Mouse (Mus musculus) retina, adult 2 months (tissue): ENCODE data around the gene A530032D15Rik.
"Not testable (repeated sequence)": the region's sequence is repeated elsewhere in the genome, so short reads cannot be mapped to it uniquely, and the experiment has no call there.

Source experiments
- DNase-seq: peaks from one replicate; pipeline ENCODE4 v3.0.0-alpha.2; 2012; ENCODE audit warnings: low read depth, low spot score

Gene A530032D15Rik

DNA sequence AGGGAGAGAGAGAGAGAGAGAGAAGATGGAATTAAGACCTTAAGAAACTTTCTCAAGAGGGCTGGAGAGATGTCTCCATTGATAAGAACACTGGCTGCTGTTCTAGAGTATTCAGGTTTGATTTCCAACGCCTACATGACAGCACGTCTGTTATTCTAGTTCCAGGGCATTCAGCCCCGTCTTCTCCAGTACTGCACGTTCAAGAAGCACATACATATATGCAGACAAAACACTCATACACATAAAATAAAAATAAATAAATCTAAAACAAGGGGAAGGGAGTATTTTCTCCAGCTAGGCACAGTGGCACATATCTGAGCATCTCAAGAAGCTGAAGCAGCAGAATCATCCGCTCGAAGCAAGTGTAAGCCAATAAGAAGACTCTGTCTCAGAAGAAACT, 73.9 kb downstream of the A530032D15Rik start:
- DNase-seq: not testable (repeated sequence)

DNA sequence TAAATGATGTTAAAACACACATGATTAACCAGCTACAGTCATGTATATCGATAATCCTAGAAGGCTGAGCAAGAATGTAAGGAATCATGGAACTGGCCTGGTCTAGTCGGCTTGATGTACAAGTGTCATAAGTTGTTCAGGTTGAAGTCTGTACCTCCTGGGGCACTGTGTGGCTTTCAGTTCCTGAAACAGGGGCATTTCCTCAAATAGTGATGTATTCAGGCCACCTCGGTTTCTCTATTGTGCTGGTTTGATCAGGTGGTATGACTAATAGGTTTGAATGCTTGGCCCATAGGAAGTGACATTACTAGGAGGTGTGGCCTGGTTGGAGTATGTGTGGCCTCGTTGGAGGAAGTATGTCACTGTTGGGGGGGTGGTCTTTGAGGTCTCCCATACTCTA, 75.3 kb downstream of the A530032D15Rik start:
- not testable (repeated sequence) for DNase-seq

GRCm38 (mm10) chr1:85033616-85034015, 76.0 kb downstream of the A530032D15Rik start:
- DNase-seq: not testable (repeated sequence)
